Mouse (Mus musculus): ENCODE measurements at regions not wholly inside any gene's neighbourhood (a gene's known extent, or its start where the extent isn't known, plus 50 kb on each side); places are given as distances from the start of the nearest gene placed in this dataset.

DNA sequence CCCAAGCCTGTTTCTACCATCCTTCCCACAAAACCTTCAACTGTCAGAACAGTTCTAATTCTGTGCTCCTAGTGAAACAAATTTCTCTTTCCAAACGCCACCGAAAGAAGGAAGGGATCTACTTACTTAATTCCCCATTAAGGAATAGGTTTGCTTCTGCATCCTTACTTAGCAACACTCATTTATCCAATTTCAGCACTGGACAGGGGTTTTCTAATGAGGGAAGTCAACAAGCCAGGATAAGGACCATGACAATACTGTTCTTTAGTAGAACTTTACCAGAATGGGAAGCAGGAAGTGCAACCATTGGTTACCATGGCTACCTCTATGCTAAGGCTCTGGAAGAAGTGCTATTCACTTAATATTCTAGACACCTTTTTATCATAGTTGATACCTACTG, 68.6 kb upstream of the Id4 start:
- no peak for DNase-seq (ENCODE audit: low read depth)

- DNase-seq (ENCODE audit: low read depth) = no peak
Measured at GRCm38 (mm10) chr13:48193942-48194341, 67.1 kb upstream of the Id4 start.

DNA sequence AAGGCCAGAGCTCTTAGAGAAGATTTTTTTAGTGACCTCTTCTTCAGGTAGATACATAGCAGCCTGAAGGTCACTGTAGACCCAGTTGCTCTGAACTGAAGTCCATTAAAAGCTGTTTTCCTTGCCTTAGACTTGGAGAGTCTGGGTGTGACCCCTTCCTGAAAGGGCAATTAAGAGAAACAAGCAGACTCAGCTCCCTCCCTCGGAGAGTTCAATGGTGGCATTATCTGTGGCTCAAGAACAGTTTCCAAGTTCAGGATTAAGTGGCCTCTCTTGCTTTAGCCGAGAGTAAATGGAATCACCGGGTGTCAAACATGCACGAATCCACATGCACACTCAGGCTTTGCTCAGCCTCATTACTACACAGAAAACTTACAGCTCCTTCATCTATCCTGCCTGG, 53.2 kb upstream of the Id4 start:
- DNase-seq (ENCODE audit: low read depth) = no peak
